Mouse (Mus musculus): ENCODE measurements around the gene Fgd2.

GRCm38 (mm10) chr17:29383923-29384322 is 23.2 kb downstream of the Fgd2 start:
- TF ChIP-seq CTCF (IDR thresholded peaks at IDR 0.05; ENCODE audit: control insufficient read depth, insufficient read depth, low read length) = no peak
- TF ChIP-seq POLR2A (IDR thresholded peaks at IDR 0.05; ENCODE audit: borderline replicate concordance, control insufficient read depth, low read depth, low read length) = no peak
